Mouse (Mus musculus) cortical plate, adult 2 months (tissue): Measurements from ENCODE around the gene Sap30bp. TPM values are rescaled to one million over a fixed set of nuclear protein-coding genes. Genes with fewer than 3 reads are reported as not detected.
A peak's percentile ranks its signal among the peaks of the same experiment; 100 is the strongest.

Experiments used
- H3K27ac ChIP-seq: fragments of 200-500 bp; 2 replicates; pipeline ENCODE4 v1.5.1; 2012; ENCODE audit warnings: low read length, control low read depth, inconsistent platforms; ENCODE audit not compliant: insufficient read depth
- H3K4me1 ChIP-seq: fragments of 200-500 bp; 2 replicates; pipeline ENCODE4 v1.6.1; 2011; ENCODE audit warnings: low read length; ENCODE audit not compliant: control insufficient read depth, insufficient read depth
- H3K4me3 ChIP-seq: fragments of 200-500 bp; 2 replicates; pipeline ENCODE4 v1.5.1; 2011; ENCODE audit warnings: mild to moderate bottlenecking, low read length, control low read depth; ENCODE audit not compliant: insufficient read depth
- CTCF ChIP-seq: fragments of 200-500 bp; IDR thresholded peaks from 2 replicates; pipeline ENCODE4 v1.5.1; 2011; ENCODE audit warnings: mild to moderate bottlenecking, control low read depth, low read length; ENCODE audit not compliant: insufficient read depth; ENCODE audit errors: extremely low read depth
- POLR2A ChIP-seq: fragments of 200-500 bp; IDR thresholded peaks from 2 replicates; pipeline ENCODE4 v1.6.1; 2011; ENCODE audit warnings: mild to moderate bottlenecking, low read length, control low read depth; ENCODE audit not compliant: insufficient read depth; ENCODE audit errors: extremely low read depth
- polyA plus RNA-seq: library from polyadenylated mRNA; depleted of rRNA; stranded (reverse); fragments of >200 nt; gene quantifications from 2 replicates; pipeline ENCODE4 v1.2.3, GENCODE M21; 2012

Gene Sap30bp
- polyA plus RNA-seq, 1 experiment = 57.0 TPM

GRCm38 (mm10) chr11:115992098-115992497 lies 59.0 kb downstream of the Sap30bp start:
- peak overlapping the region; percentile 57; the same call in 1 of the 2 replicates for H3K27ac ChIP-seq
- TF ChIP-seq POLR2A = 0 out of 2 replicates have a peak, but pooled peaks have one; percentile 24
- no peak for TF ChIP-seq CTCF

GRCm38 (mm10) chr11:115995256-115995655 lies 62.2 kb downstream of the Sap30bp start:
- Histone ChIP-seq H3K4me1 (no peaks in the 10 kb centered on the region), H3K4me3 (no peak overlapping the region), H3K27ac (no peak overlapping the region)
- TF ChIP-seq CTCF (no peak), POLR2A (no peak)

More at GRCm38 (mm10) chr11:115992098-115992497, 59.0 kb downstream of the Sap30bp start:
- Histone ChIP-seq H3K4me3 (no peak overlapping the region), H3K4me1 (no peaks in the 10 kb centered on the region)

- TF ChIP-seq POLR2A (no peak), CTCF (no peak)
- Histone ChIP-seq H3K4me3 (no peak overlapping the region), H3K4me1 (no peaks in the 10 kb centered on the region), H3K27ac (no peak overlapping the region)
Observed at GRCm38 (mm10) chr11:115997047-115997446, 64.0 kb downstream of the Sap30bp start.

DNA sequence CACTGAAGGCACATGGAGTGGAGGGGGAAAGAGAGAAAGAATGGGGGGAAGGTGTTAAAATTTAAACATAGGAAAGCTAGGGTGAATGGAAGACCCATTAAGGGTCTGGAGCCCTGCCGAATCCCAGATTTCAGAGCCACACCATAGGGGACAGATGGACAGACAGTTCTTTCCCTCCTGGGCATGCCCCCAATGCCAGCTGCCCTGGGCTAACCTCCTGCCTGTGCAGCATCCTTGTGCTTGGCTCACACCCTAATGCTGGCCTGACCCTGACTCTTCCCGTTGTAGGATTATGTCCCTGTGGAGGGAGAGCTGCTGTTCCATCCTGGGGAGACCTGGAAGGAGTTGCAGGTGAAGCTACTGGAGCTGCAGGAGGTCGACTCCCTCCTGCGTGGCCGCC lies 64.6 kb downstream of the Sap30bp start:
- Histone ChIP-seq H3K4me1 (no peaks in the 10 kb centered on the region), H3K4me3 (no peak overlapping the region), H3K27ac (no peak overlapping the region)
- TF ChIP-seq CTCF (no peak), POLR2A (no peak)

DNA sequence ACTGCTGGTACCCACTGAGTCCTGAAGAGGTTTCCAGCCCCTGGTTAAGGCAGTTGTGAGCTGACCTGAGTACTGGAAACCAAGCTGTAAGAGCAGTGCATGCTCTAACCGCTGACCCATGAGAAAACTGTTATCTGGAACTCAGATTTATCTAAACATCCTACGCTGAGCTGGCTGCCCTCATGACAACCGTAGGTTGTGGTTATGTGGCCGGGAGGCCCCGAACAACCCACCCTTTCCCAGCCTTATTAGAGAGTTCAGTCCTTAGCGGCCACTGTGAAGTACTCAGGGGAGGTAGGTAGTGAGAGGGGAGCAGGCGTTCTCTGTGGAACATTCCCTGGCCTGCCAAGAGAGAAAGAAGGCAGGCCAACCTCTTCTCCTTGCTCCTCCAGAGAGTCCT lies 65.9 kb downstream of the Sap30bp start:
- Histone ChIP-seq H3K27ac (no peak overlapping the region), H3K4me3 (no peak overlapping the region), H3K4me1 (no peaks in the 10 kb centered on the region)
- TF ChIP-seq POLR2A (no peak), CTCF (no peak)

GRCm38 (mm10) chr11:115999538-116000143 lies 66.6 kb downstream of the Sap30bp start:
- TF ChIP-seq CTCF (peak; percentile 53), POLR2A (no peak)
- Histone ChIP-seq H3K4me3 (no peak overlapping the region), H3K4me1 (no peaks in the 10 kb centered on the region), H3K27ac (no peak overlapping the region)

GRCm38 (mm10) chr11:116000607-116001006 lies 67.5 kb downstream of the Sap30bp start:
- no peak overlapping the region for H3K4me3 ChIP-seq
- TF ChIP-seq CTCF = no peak
- TF ChIP-seq POLR2A = no peak
- no peaks in the 10 kb centered on the region for H3K4me1 ChIP-seq
- H3K27ac ChIP-seq = no peak overlapping the region

DNA sequence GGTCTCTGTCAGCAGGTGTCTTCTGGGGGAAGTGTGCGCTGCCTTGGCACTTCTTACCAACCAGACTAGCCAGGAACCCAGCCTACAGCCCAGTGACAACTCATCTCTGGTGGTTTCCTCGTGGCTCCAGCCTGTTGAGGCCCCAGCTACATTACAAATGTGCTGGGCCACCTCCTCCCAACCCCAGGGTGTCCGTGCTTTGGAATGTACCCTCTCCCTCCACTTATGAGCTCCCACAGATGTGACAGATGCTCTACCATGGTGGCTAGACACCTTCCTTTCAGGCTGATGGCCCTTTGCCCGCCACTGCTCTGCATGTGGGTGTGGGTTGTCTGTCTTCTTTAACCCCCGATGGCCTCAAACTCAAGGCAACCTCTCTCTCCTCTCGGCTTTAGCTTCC lies 68.6 kb downstream of the Sap30bp start:
- Histone ChIP-seq H3K4me1 (no peaks in the 10 kb centered on the region), H3K27ac (no peak overlapping the region), H3K4me3 (no peak overlapping the region)
- no peak for TF ChIP-seq CTCF
- TF ChIP-seq POLR2A = no peak

- TF ChIP-seq CTCF = no peak
- no peak for TF ChIP-seq POLR2A
- Histone ChIP-seq H3K27ac (no peak overlapping the region), H3K4me3 (no peak overlapping the region), H3K4me1 (no peaks in the 10 kb centered on the region)
Observed at GRCm38 (mm10) chr11:116002894-116003293, 69.8 kb downstream of the Sap30bp start.

DNA sequence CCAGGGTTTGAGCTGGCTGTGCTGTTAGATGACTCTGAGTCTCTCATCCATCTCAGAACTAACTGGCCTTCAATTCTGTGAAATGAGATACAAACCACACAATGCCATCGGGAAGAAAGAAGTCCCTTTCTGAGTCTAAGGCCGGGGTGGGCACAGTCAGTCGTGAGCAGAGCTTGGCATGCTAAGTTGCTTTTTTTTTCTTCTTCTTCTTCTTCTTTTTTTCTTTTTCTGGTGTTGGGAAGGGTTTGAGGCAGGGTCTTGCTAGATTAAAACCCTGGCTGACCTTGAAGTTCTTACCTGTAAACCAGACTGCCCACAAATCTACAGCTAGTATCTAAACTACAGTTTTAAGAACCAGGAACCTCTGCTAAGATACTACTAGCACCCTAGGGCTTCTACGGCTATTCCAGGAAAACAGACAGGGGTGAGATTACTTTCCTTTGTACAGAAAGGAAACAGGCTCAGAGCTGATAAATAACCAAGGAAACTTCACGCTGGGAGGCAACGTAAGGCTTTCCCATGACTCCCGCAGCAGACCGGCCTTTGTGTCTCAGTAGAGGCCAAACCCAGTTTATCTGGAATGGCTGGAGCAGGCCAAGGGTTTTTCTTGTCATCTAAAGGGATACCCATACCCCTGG lies 71.2 kb downstream of the Sap30bp start:
- Histone ChIP-seq H3K4me1 (no peaks in the 10 kb centered on the region), H3K4me3 (peak overlapping the region; percentile 29), H3K27ac (no peak overlapping the region)
- no peak for TF ChIP-seq CTCF
- no peak for TF ChIP-seq POLR2A
